Mouse (Mus musculus): ENCODE results near the gene Shisal2a. TPM values are rescaled to one million over a fixed set of nuclear protein-coding genes. Genes with fewer than 3 reads are reported as not detected.

Gene Shisal2a
- polyA plus RNA-seq, 2 experiments = 0.20 to 0.29 TPM

- TF ChIP-seq EP300 (IDR thresholded peaks at IDR 0.05; ENCODE audit: low read depth) (no peak), CTCF (IDR thresholded peaks at IDR 0.05; ENCODE audit: low read depth) (no peak)
- Histone ChIP-seq H3K27ac (no peak overlapping the region), H3K36me3 (replicated peaks; ENCODE audit: control insufficient read depth, insufficient read depth, low read depth) (no peaks in the 10 kb centered on the region), H3K9ac (replicated peaks) (no peak overlapping the region), H3K9me3 (ENCODE audit: control insufficient read depth, low read length) (no peaks in the 10 kb centered on the region), H3K4me1 (replicated peaks; ENCODE audit: control insufficient read depth in 2 of 2, insufficient read depth in 2 of 2, low read length in 1 of 2) (peaks cover 0 to 17% of the 10 kb centered on the region in 2 experiments; a peak in 2 of 4 replicates), H3K4me2 (ENCODE audit: low read depth) (no peak overlapping the region), H3K27me3 (ENCODE audit: control insufficient read depth, insufficient read depth, low read length) (no peaks in the 10 kb centered on the region), H3K4me3 (ENCODE audit: insufficient read depth in 1 of 2, low read depth in 2 of 2, low read length in 2 of 2) (no peak overlapping the region)
- ATAC-seq (ENCODE audit: insufficient read depth) = peak; percentile 58
- WGBS (ENCODE audit: insufficient replicate concordance) = 30% methylated on average over 7 of the region's 8 CpGs
- DNase-seq (ENCODE audit: low read depth in 3 of 3, low spot score in 3 of 3) = no peak
These were observed 64.2 kb downstream of the Shisal2a start for GRCm38 (mm10) chr4:108318649-108319615.

Other genes starting within 250 kb of the Shisal2a start
- gene Scp2, start 238.4 kb downstream of the Shisal2a start, polyA plus RNA-seq (2012; rRNA removed) = 118 and 195 TPM in 2 replicates
- gene Scp2, start 238.4 kb downstream of the Shisal2a start, polyA plus RNA-seq (2014; fragmentation: Nextera tagmentation; extraction: Ambion mirVana) = 311 and 314 TPM in 2 replicates
- gene Echdc2, start 217.9 kb downstream of the Shisal2a start, polyA plus RNA-seq (2012; rRNA removed) = 10.1 and 11.1 TPM in 2 replicates
- 12.7 and 13.5 TPM in 2 replicates for gene Echdc2, start 217.9 kb downstream of the Shisal2a start, polyA plus RNA-seq (2014; fragmentation: Nextera tagmentation; extraction: Ambion mirVana)
- 0.45 and 0.47 TPM in 2 replicates for gene Zyg11a, start 165.3 kb downstream of the Shisal2a start, polyA plus RNA-seq (2012; rRNA removed)
- 0.14 and 0.25 TPM in 2 replicates for gene Zyg11a, start 165.3 kb downstream of the Shisal2a start, polyA plus RNA-seq (2014; fragmentation: Nextera tagmentation; extraction: Ambion mirVana)
- 1.6 and 2.2 TPM in 2 replicates for gene Zyg11b, start 82.3 kb downstream of the Shisal2a start, polyA plus RNA-seq (2012; rRNA removed)
- gene Zyg11b, start 82.3 kb downstream of the Shisal2a start, polyA plus RNA-seq (2014; fragmentation: Nextera tagmentation; extraction: Ambion mirVana) = 2.3 and 3.2 TPM in 2 replicates
- gene Coa7, start 55.2 kb downstream of the Shisal2a start, polyA plus RNA-seq (2012; rRNA removed) = 9.3 and 11.0 TPM in 2 replicates
- gene Coa7, start 55.2 kb downstream of the Shisal2a start, polyA plus RNA-seq (2014; fragmentation: Nextera tagmentation; extraction: Ambion mirVana) = 26.4 and 29.1 TPM in 2 replicates
- 5.8 and 6.6 TPM in 2 replicates for gene Gpx7, start 23.6 kb upstream of the Shisal2a start, polyA plus RNA-seq (2012; rRNA removed)
- 7.6 and 8.2 TPM in 2 replicates for gene Gpx7, start 23.6 kb upstream of the Shisal2a start, polyA plus RNA-seq (2014; fragmentation: Nextera tagmentation; extraction: Ambion mirVana)
- gene Tut4, start 76.1 kb upstream of the Shisal2a start, polyA plus RNA-seq (2012; rRNA removed) = 22.3 and 29.7 TPM in 2 replicates
- gene Tut4, start 76.1 kb upstream of the Shisal2a start, polyA plus RNA-seq (2014; fragmentation: Nextera tagmentation; extraction: Ambion mirVana) = 11.3 and 11.7 TPM in 2 replicates
- 11.0 and 22.7 TPM in 2 replicates for gene Prpf38a, start 196.0 kb upstream of the Shisal2a start, polyA plus RNA-seq (2012; rRNA removed)
- 41.8 and 45.1 TPM in 2 replicates for gene Prpf38a, start 196.0 kb upstream of the Shisal2a start, polyA plus RNA-seq (2014; fragmentation: Nextera tagmentation; extraction: Ambion mirVana)
- gene Orc1, start 196.1 kb upstream of the Shisal2a start, polyA plus RNA-seq (2012; rRNA removed) = 8.2 and 11.2 TPM in 2 replicates
- gene Orc1, start 196.1 kb upstream of the Shisal2a start, polyA plus RNA-seq (2014; fragmentation: Nextera tagmentation; extraction: Ambion mirVana) = 19.5 and 21.6 TPM in 2 replicates
- 7.6 and 10.1 TPM in 2 replicates for gene Cc2d1b, start 236.6 kb upstream of the Shisal2a start, polyA plus RNA-seq (2012; rRNA removed)
- gene Cc2d1b, start 236.6 kb upstream of the Shisal2a start, polyA plus RNA-seq (2014; fragmentation: Nextera tagmentation; extraction: Ambion mirVana) = 7.2 and 8.8 TPM in 2 replicates

Data from liver, embryonic 14.5 days (tissue).